8 mouse cellular contexts compared by ENCODE assay signal in the genomic region with DNA sequence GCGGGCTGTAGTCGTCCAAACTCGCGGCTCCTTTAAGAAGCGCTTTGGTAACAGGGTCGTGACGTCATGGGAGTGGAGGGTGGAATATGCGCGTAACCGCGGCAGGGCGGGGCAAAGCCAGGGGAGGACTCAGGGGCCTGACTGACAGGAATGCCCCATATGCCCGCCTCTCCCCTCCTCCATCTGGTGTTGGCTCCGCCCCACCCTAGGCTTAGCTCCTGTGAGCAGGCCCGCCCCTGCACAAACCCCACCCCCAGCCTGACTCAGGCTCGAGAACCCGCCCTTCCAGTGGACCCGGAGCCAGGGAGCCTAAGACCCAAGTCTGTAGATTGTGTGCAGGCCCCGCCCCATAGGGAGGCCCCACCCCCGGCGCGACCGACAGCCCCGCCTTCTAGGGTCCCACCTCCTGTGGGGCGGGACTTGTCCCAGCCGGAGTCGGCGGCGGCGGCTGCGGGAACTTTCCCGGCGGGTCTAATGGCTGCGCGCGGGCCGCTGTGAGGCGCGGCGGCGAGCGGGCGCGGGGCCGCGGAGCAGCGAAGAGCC. TPM values are rescaled to one million over a fixed set of nuclear protein-coding genes. Genes with fewer than 3 reads are reported as not detected.
DNase-seq lines count a peak whose midpoint lies in the region; ATAC-seq and TF ChIP-seq lines count a peak whose summit lies in the region.

Gene Inpp5a (plus strand): TSS at position 440 of the 543 bp plus-strand sequence.

- TF ChIP-seq POLR2A in testis, adult 2 months (IDR thresholded peaks at IDR 0.05; ENCODE audit: control insufficient read depth, low read depth, low read length): peak; percentile 42; the same call in 1 of the 2 replicates

- ATAC-seq in forebrain, embryonic 12.5 days (ENCODE audit: low FRiP score): peak; percentile 97
- ATAC-seq in heart, postnatal 0 days (ENCODE audit: insufficient read depth, low read depth): peak; percentile 95
- peak; percentile 95 for ATAC-seq in liver, embryonic 16.5 days (ENCODE audit: low read depth)
- peak; percentile 97 for ATAC-seq in neural tube, embryonic 13.5 days (ENCODE audit: low read depth)

- peaks cover 38% of the 10 kb centered on the region for H3K27me3 ChIP-seq in E14TG2a.4 (ENCODE audit: insufficient read depth, low read length)
- H3K27me3 ChIP-seq in forebrain, embryonic 12.5 days: no peaks in the 10 kb centered on the region
- no peaks in the 10 kb centered on the region for H3K27me3 ChIP-seq in heart, postnatal 0 days (ENCODE audit: control insufficient read depth, insufficient read depth, low read length)
- no peaks in the 10 kb centered on the region for H3K27me3 ChIP-seq in liver, embryonic 16.5 days (ENCODE audit: control insufficient read depth, insufficient read depth, low read depth, low read length)
- no peaks in the 10 kb centered on the region for H3K27me3 ChIP-seq in neural tube, embryonic 13.5 days
- no peaks in the 10 kb centered on the region for H3K27me3 ChIP-seq in testis, adult 2 months (ENCODE audit: control insufficient read depth, insufficient read depth, low read length)

- DNase-seq in c-Kit-positive CD71-positive TER-119-positive erythroid progenitor cells, embryonic 14.5 days (ENCODE audit: low spot score): peak; percentile 98
- DNase-seq in heart, postnatal 0 days (ENCODE audit: low spot score): peak; percentile 99
- peak; percentile 99 for DNase-seq in kidney, postnatal 4 days

- under 1% methylated on average over 47 of the region's 47 CpGs for WGBS in forebrain, embryonic 12.5 days
- WGBS in heart, postnatal 0 days: under 1% methylated on average over 37 of the region's 47 CpGs
- under 1% methylated on average over 47 of the region's 47 CpGs for WGBS in liver, embryonic 16.5 days (ENCODE audit: insufficient replicate concordance)
- 0% methylated on average over 37 of the region's 47 CpGs for WGBS in neural tube, embryonic 13.5 days

- peak within 1 kb of the TSS; percentile 92 for H3K4me3 ChIP-seq in E14TG2a.4 (replicated peaks; ENCODE audit: low read length)
- H3K4me3 ChIP-seq in forebrain, embryonic 12.5 days (replicated peaks): peak within 1 kb of the TSS; percentile 87
- H3K4me3 ChIP-seq in heart, postnatal 0 days (ENCODE audit: low read depth, low read length): peak within 1 kb of the TSS; percentile 85
- peak within 1 kb of the TSS; percentile 74 for H3K4me3 ChIP-seq in liver, embryonic 16.5 days (ENCODE audit: low read depth, low read length)
- H3K4me3 ChIP-seq in neural tube, embryonic 13.5 days: peak within 1 kb of the TSS; percentile 82
- peak within 1 kb of the TSS; percentile 88 for H3K4me3 ChIP-seq in testis, adult 2 months (ENCODE audit: control insufficient read depth, low read depth, low read length)

- no peaks in the 10 kb centered on the region for H3K36me3 ChIP-seq in E14TG2a.4 (ENCODE audit: insufficient read depth, low read length)
- no peaks in the 10 kb centered on the region for H3K36me3 ChIP-seq in forebrain, embryonic 12.5 days (replicated peaks)
- no peaks in the 10 kb centered on the region for H3K36me3 ChIP-seq in heart, postnatal 0 days (replicated peaks; ENCODE audit: control insufficient read depth, insufficient read depth, low read length)
- no peaks in the 10 kb centered on the region for H3K36me3 ChIP-seq in liver, embryonic 16.5 days (ENCODE audit: control insufficient read depth, insufficient read depth)
- H3K36me3 ChIP-seq in neural tube, embryonic 13.5 days: no peaks in the 10 kb centered on the region
- H3K36me3 ChIP-seq in testis, adult 2 months (ENCODE audit: control insufficient read depth, insufficient read depth, low read length): no peaks in the 10 kb centered on the region

- H3K4me1 ChIP-seq in E14TG2a.4 (replicated peaks; ENCODE audit: low read depth, low read length): peaks cover 27% of the 10 kb centered on the region
- H3K4me1 ChIP-seq in forebrain, embryonic 12.5 days: peaks cover 23% of the 10 kb centered on the region
- H3K4me1 ChIP-seq in heart, postnatal 0 days (ENCODE audit: control insufficient read depth, insufficient read depth): peaks cover 45% of the 10 kb centered on the region
- peaks cover 10% of the 10 kb centered on the region for H3K4me1 ChIP-seq in liver, embryonic 16.5 days (ENCODE audit: control insufficient read depth, low read depth, low read length)
- H3K4me1 ChIP-seq in neural tube, embryonic 13.5 days (replicated peaks): peaks cover 56% of the 10 kb centered on the region
- H3K4me1 ChIP-seq in testis, adult 2 months (ENCODE audit: control insufficient read depth, insufficient read depth, low read length): peaks cover 19% of the 10 kb centered on the region

- H3K27ac ChIP-seq in forebrain, embryonic 12.5 days: peak within 1 kb of the TSS; percentile 74
- H3K27ac ChIP-seq in heart, postnatal 0 days (ENCODE audit: low read depth): peak within 1 kb of the TSS; percentile 96
- peak within 1 kb of the TSS; percentile 55; the same call in 1 of the 2 replicates for H3K27ac ChIP-seq in liver, embryonic 16.5 days (ENCODE audit: low read length)
- H3K27ac ChIP-seq in neural tube, embryonic 13.5 days (replicated peaks): peak within 1 kb of the TSS; percentile 83
- peak within 1 kb of the TSS; percentile 79 for H3K27ac ChIP-seq in testis, adult 2 months (ENCODE audit: control insufficient read depth, insufficient read depth, low read depth, low read length)

- peak within 1 kb of the TSS; percentile 92 for H3K9ac ChIP-seq in forebrain, embryonic 12.5 days
- H3K9ac ChIP-seq in heart, postnatal 0 days (replicated peaks; ENCODE audit: low read depth, low read length): peak within 1 kb of the TSS; percentile 98
- peak within 1 kb of the TSS; percentile 79 for H3K9ac ChIP-seq in liver, embryonic 16.5 days (ENCODE audit: low read depth, low read length)
- peak within 1 kb of the TSS; percentile 93 for H3K9ac ChIP-seq in neural tube, embryonic 13.5 days

- peak within 1 kb of the TSS; percentile 74 for H3K4me2 ChIP-seq in forebrain, embryonic 12.5 days
- peak within 1 kb of the TSS; percentile 66 for H3K4me2 ChIP-seq in heart, postnatal 0 days (ENCODE audit: low read depth, low read length)
- H3K4me2 ChIP-seq in liver, embryonic 16.5 days (ENCODE audit: low read depth, low read length): peak within 1 kb of the TSS; percentile 96
- peak within 1 kb of the TSS; percentile 82 for H3K4me2 ChIP-seq in neural tube, embryonic 13.5 days

- no peak for TF ChIP-seq CTCF in E14TG2a.4 (conservative IDR thresholded peaks at IDR 0.05; ENCODE audit: low read length)
- TF ChIP-seq CTCF in heart, postnatal 0 days (IDR thresholded peaks at IDR 0.05; ENCODE audit: low read depth): no peak
- no peak for TF ChIP-seq CTCF in testis, adult 2 months (IDR thresholded peaks at IDR 0.05; ENCODE audit: control insufficient read depth, insufficient read depth, insufficient replicate concordance, low read depth, low read length)

- peak; percentile 26; the same call in 1 of the 2 replicates for TF ChIP-seq EP300 in heart, postnatal 0 days (IDR thresholded peaks at IDR 0.05; ENCODE audit: low read depth)

- H3K9me3 ChIP-seq in E14TG2a.4 (ENCODE audit: low read length): no peaks in the 10 kb centered on the region
- H3K9me3 ChIP-seq in forebrain, embryonic 12.5 days: no peaks in the 10 kb centered on the region
- H3K9me3 ChIP-seq in heart, postnatal 0 days (replicated peaks; ENCODE audit: control insufficient read depth, low read length): no peaks in the 10 kb centered on the region
- H3K9me3 ChIP-seq in liver, embryonic 16.5 days (replicated peaks; ENCODE audit: control insufficient read depth, low read length): no peaks in the 10 kb centered on the region
- H3K9me3 ChIP-seq in neural tube, embryonic 13.5 days: no peaks in the 10 kb centered on the region

RNA-seq across cellular contexts. Expression of gene Inpp5a, which starts in this region (rescaled TPM):
- 17.3 TPM in 2 replicates for polyA plus RNA-seq in forebrain, embryonic 12.5 days (2016; fragmentation: Nextera tagmentation; extraction: Ambion mirVana)
- 43.4 and 44.1 TPM in 2 replicates for total RNA-seq in heart, postnatal 0 days (2014; rRNA removed; ENCODE audit: low replicate concordance)
- polyA plus RNA-seq in heart, postnatal 0 days (2015; fragmentation: Nextera tagmentation; extraction: Ambion mirVana): 57.9 and 65.2 TPM in 2 replicates
- polyA plus RNA-seq in liver, embryonic 16.5 days (2015; fragmentation: Nextera tagmentation; extraction: Ambion mirVana): 3.2 and 3.5 TPM in 2 replicates
- polyA plus RNA-seq in neural tube, embryonic 13.5 days (2015; fragmentation: Nextera tagmentation; extraction: Ambion mirVana): 15.5 and 17.6 TPM in 2 replicates
- polyA plus RNA-seq in testis, adult 2 months (2012; rRNA removed): 37.9 and 41.4 TPM in 2 replicates

Comparison
In these comparisons a context has a peak if more than half of its experiments do, and no peak if none do; other contexts are left out.
1. Peak in every context shown above with its lines: DNase-seq, ATAC-seq, H3K4me3 ChIP-seq and H3K27ac ChIP-seq.